Mouse (Mus musculus) heart, postnatal 0 days (tissue): ENCODE results near the gene Sez6l. TPM values are rescaled to one million over a fixed set of nuclear protein-coding genes. Genes with fewer than 3 reads are reported as not detected.

Source experiments
- ATAC-seq: fragments of 200-750 bp; cut with Nextera tagmentation; 2 replicates; pipeline ENCODE4 v1.8.0; 2017; ENCODE audit warnings: low read depth, moderate number of reproducible peaks, moderate library complexity; ENCODE audit not compliant: insufficient read depth
- DNase-seq: peaks from one replicate; pipeline ENCODE4 v3.0.0-alpha.2; 2016; ENCODE audit warnings: low spot score
- H3K27ac ChIP-seq: fragments of 300-500 bp; sonication (generic); 2 replicates; pipeline ENCODE4 v1.5.1; 2014; ENCODE audit warnings: low read depth, mild to moderate bottlenecking
- H3K27me3 ChIP-seq: fragments of 300-500 bp; sonication (generic); 2 replicates; pipeline ENCODE4 v1.6.1; 2014; ENCODE audit warnings: low read length, mixed read lengths; ENCODE audit not compliant: control insufficient read depth, insufficient read depth
- H3K36me3 ChIP-seq: fragments of 300-500 bp; sonication (generic); replicated peaks from 2 replicates; pipeline ENCODE4 v1.6.1; 2014; ENCODE audit warnings: low read length, mixed read lengths; ENCODE audit not compliant: control insufficient read depth, insufficient read depth
- H3K4me1 ChIP-seq: fragments of 300-500 bp; sonication (generic); 2 replicates; pipeline ENCODE4 v1.6.1; 2014; ENCODE audit warnings: antibody characterized with exemption; ENCODE audit not compliant: control insufficient read depth, insufficient read depth
- H3K4me2 ChIP-seq: fragments of 300-500 bp; sonication (generic); 2 replicates; pipeline ENCODE4 v1.6.1; 2014; ENCODE audit warnings: low read depth, mild to moderate bottlenecking, low read length, moderate library complexity
- H3K4me3 ChIP-seq: fragments of 300-500 bp; sonication (generic); 2 replicates; pipeline ENCODE4 v1.5.1; 2014; ENCODE audit warnings: low read depth, low read length
- H3K9ac ChIP-seq: fragments of 300-500 bp; sonication (generic); replicated peaks from 2 replicates; pipeline ENCODE4 v1.6.1; 2014; ENCODE audit warnings: low read depth, low read length, mixed read lengths
- H3K9me3 ChIP-seq: fragments of 300-500 bp; sonication (generic); replicated peaks from 2 replicates; pipeline ENCODE4 v1.6.1; 2016; ENCODE audit warnings: low read length; ENCODE audit not compliant: control insufficient read depth
- CTCF ChIP-seq: IDR thresholded peaks from 2 replicates; pipeline ENCODE4 v1.5.1; 2016; ENCODE audit warnings: antibody characterized with exemption, control low read depth, low read depth
- EP300 ChIP-seq: IDR thresholded peaks from 2 replicates; pipeline ENCODE4 v1.6.1; 2016; ENCODE audit warnings: antibody characterized with exemption, low read depth
- WGBS: fragments of 180-500 bp; shearing (Covaris S2); extraction: QIAGEN DNeasy Blood & Tissue Kit; methylation state at CpG from one replicate; pipeline ENCODE4 v1.1.7; 2014; 5-methylcytosine and 5-hydroxymethylcytosine counted together
- polyA plus RNA-seq: library from polyadenylated mRNA; unstranded; fragments of >200 nt; fragmentation: Nextera tagmentation; extraction: Ambion mirVana; gene quantifications from 2 replicates; pipeline ENCODE4 v1.2.1, GENCODE M21; 2015
- total RNA-seq: library from RNA; depleted of rRNA; stranded (reverse); fragments of >200 nt; gene quantifications from 2 replicates; pipeline ENCODE4 v1.2.3, GENCODE M21; 2014; ENCODE audit warnings: low replicate concordance; rRNA removed

Gene Sez6l
- total RNA-seq (0.23 TPM in 1 of 2 replicates, not detected in the other), polyA plus RNA-seq (0.10 and 0.21 TPM in 2 replicates)

DNA sequence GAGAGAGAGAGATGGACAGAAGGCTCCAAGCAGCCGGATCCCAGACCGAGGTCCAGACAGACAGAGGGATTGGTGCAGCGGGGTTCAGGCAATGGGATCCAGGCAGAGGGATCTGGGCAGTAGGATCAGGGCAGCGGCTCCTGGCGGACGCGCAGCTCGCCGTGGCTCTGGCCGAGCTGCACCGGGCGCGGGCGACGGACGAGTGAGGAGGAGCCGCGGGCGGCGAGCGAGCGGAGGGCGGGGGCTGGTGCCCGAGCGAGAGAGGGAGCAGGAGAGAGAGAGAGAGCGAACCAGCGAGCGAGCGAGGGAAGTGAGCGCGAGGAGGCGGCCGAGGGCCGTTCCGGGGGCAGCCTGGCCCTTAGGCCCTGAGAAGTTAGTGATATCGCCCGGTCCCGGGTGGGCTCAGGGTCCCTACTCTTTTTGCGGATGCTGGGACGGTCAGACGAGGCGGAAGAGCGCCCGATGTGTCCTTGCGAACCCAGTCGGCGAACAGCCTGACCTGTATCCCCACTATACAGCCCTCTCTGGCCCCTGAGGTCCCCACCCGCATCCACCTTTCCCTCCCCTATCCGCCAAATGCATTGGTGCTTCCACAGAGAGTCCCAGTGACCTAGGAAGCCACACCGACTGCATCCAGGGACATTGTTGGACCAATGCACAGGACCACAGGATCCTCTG, at the start of gene Sez6l:
Sez6l (minus strand) TSS at position 193 of the 678 bp plus-strand sequence.
- Histone ChIP-seq H3K27me3 (peaks cover 89% of the 10 kb centered on the region), H3K9me3 (no peaks in the 10 kb centered on the region), H3K36me3 (no peaks in the 10 kb centered on the region), H3K4me2 (peak within 1 kb of the TSS; percentile 36), H3K27ac (no peak within 1 kb of the TSS), H3K4me3 (peak within 1 kb of the TSS; percentile 36), H3K4me1 (no peaks in the 10 kb centered on the region), H3K9ac (no peak within 1 kb of the TSS)
- TF ChIP-seq CTCF (no peak), EP300 (no peak)
- 1% methylated on average over 50 of the region's 50 CpGs for WGBS
- DNase-seq: no peak
- no peak; the same call in 1 of the 2 replicates for ATAC-seq

DNA sequence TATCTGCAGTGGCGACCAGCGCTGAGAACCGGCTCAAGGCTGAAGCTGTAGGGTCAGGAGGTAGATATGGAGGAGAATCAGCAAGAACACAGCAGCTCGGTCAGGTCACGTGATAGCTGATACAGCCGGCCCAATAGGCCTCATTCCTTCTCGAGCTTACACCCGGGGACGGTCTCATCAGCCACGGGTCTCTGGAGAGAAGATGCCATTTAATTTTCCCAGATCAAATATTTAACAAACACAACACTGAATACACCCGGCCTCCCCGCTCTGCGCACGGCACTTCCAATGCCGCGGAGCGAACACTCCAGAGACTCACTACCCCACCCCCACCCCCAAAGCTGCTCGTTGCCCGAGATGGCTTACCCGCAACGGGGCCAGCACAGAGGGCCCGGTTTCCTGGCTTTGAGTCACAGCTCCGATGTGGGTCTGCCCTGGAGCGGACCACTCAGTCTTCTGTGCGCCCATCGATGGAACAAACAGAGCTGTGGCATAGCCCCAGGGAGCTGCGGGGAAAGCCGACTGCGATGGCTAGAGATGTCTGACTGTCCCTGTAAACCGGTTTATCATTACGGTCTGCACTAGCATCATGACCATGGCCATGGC, 48.7 kb upstream of the Sez6l start:
- Histone ChIP-seq H3K4me2 (no peak overlapping the region), H3K4me1 (no peaks in the 10 kb centered on the region), H3K9ac (no peak overlapping the region), H3K27me3 (peaks cover 76% of the 10 kb centered on the region), H3K36me3 (no peaks in the 10 kb centered on the region), H3K4me3 (no peak overlapping the region), H3K9me3 (no peaks in the 10 kb centered on the region), H3K27ac (no peak overlapping the region)
- TF ChIP-seq CTCF: no peak
- TF ChIP-seq EP300: no peak
- 41% methylated on average over 31 of the region's 31 CpGs for WGBS
- no peak for ATAC-seq
- DNase-seq: no peak

DNA sequence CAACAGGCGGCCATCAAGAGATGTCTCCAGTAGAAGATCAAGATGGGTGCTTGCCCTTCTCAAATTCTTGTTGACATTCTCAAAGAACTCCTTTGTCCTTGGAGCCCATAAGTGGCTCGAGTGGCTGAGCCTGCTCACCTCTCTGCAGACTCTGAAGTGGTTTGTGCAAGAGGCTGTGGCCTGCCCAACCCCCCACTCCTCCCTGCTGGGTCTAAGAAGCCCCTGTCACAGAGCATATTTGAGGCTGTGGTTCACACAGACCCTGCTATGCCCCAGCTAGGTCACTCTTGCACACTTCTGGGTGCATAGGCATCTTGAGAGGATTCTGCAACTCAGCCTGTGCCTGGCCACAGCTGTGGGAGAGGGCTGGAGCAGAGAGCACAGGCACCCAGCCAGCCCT, 46.0 kb upstream of the Sez6l start:
- ATAC-seq: no peak
- TF ChIP-seq EP300 (no peak), CTCF (no peak)
- Histone ChIP-seq H3K9me3 (no peaks in the 10 kb centered on the region), H3K4me1 (no peaks in the 10 kb centered on the region), H3K36me3 (no peaks in the 10 kb centered on the region), H3K27ac (no peak overlapping the region), H3K27me3 (peaks cover 79% of the 10 kb centered on the region), H3K4me3 (no peak overlapping the region), H3K9ac (no peak overlapping the region), H3K4me2 (no peak overlapping the region)
- 21% methylated on average over 2 of the region's 2 CpGs for WGBS
- no peak for DNase-seq

DNA sequence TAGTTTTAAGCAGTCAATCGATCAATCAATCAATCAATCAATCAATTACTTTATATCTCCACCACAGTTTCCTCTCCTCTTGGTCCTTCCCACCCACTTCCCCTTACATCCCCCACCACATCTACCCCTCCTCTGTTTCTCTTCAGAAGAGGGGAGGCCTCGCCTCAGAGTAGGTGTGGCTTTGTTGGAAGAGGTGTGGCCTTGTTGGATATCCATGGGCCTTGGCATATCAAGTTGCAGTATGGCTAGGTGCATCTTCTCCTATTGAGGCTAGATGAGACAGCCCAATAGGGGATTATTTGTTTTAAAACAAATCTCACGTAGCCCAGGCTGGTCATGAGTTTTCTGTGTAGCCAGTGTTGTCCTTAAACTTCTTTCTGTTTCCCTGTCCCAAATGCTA, 43.3 kb upstream of the Sez6l start:
- no peak overlapping the region for H3K9ac ChIP-seq
- no peak for ATAC-seq
- no peaks in the 10 kb centered on the region for H3K4me1 ChIP-seq
- no peak for DNase-seq
- H3K4me2 ChIP-seq: no peak overlapping the region
- no peaks in the 10 kb centered on the region for H3K36me3 ChIP-seq
- no peak overlapping the region for H3K27ac ChIP-seq
- TF ChIP-seq EP300 (no peak), CTCF (no peak)
- WGBS: 41% methylated on average over 3 of the region's 3 CpGs
- peaks cover 65% of the 10 kb centered on the region for H3K27me3 ChIP-seq
- no peak overlapping the region for H3K4me3 ChIP-seq
- H3K9me3 ChIP-seq: no peaks in the 10 kb centered on the region

DNA sequence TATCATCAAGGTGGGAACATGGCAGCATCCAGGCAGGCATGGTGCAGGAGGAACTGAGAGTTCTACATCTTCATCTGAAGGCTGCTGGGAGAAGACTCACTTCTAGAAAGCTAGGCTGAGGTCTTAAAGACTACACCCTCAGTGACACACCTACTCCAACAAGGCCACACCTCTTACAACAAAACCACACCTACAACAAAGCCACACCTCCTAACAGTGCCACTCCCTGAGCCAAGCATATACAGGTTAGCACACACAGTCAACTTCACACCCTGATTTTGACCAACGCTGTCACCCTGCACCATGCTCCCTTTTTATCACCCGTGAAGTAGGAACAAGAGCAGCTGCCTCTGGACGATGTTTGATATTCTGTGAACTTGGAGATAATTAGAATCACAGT, 42.4 kb upstream of the Sez6l start:
- no peaks in the 10 kb centered on the region for H3K9me3 ChIP-seq
- H3K4me2 ChIP-seq: no peak overlapping the region
- H3K27ac ChIP-seq: no peak overlapping the region
- H3K9ac ChIP-seq: no peak overlapping the region
- peaks cover 60% of the 10 kb centered on the region for H3K27me3 ChIP-seq
- no peaks in the 10 kb centered on the region for H3K4me1 ChIP-seq
- TF ChIP-seq EP300: no peak
- TF ChIP-seq CTCF: no peak
- 72% methylated on average over 3 of the region's 3 CpGs for WGBS
- no peaks in the 10 kb centered on the region for H3K36me3 ChIP-seq
- DNase-seq (no peak), ATAC-seq (no peak)
- no peak overlapping the region for H3K4me3 ChIP-seq
